Mouse (Mus musculus) kidney, embryonic 15.5 days (tissue): ENCODE data around the gene Ndel1. TPM values are rescaled to one million over a fixed set of nuclear protein-coding genes. Genes with fewer than 3 reads are reported as not detected.

Experiments
- ATAC-seq: fragments of 200-750 bp; cut with Nextera tagmentation; replicated peaks from 2 replicates; pipeline ENCODE4 v1.8.0; 2017; ENCODE audit warnings: moderate TSS enrichment; ENCODE audit not compliant: low FRiP score
- H3K27ac ChIP-seq: fragments of 300-500 bp; sonication (generic); 2 replicates; pipeline ENCODE4 v1.5.1; 2015; ENCODE audit warnings: mild to moderate bottlenecking, inconsistent platforms
- H3K27me3 ChIP-seq: fragments of 300-500 bp; sonication (generic); 2 replicates; pipeline ENCODE4 v1.6.1; 2015; ENCODE audit warnings: inconsistent platforms
- H3K36me3 ChIP-seq: fragments of 300-500 bp; sonication (generic); 2 replicates; pipeline ENCODE4 v1.6.1; 2015; ENCODE audit warnings: inconsistent platforms
- H3K4me1 ChIP-seq: fragments of 300-500 bp; sonication (generic); 2 replicates; pipeline ENCODE4 v1.6.1; 2015; ENCODE audit warnings: inconsistent platforms
- H3K4me2 ChIP-seq: fragments of 300-500 bp; sonication (generic); 2 replicates; pipeline ENCODE4 v1.6.1; 2015; ENCODE audit warnings: moderate library complexity, mild to moderate bottlenecking, inconsistent platforms
- H3K4me3 ChIP-seq: fragments of 300-500 bp; sonication (generic); replicated peaks from 2 replicates; pipeline ENCODE4 v1.5.1; 2015; ENCODE audit warnings: mild to moderate bottlenecking, inconsistent platforms
- H3K9ac ChIP-seq: fragments of 300-500 bp; sonication (generic); 2 replicates; pipeline ENCODE4 v1.6.1; 2015; ENCODE audit warnings: mild to moderate bottlenecking, inconsistent platforms
- H3K9me3 ChIP-seq: fragments of 300-500 bp; sonication (generic); replicated peaks from 2 replicates; pipeline ENCODE4 v1.6.1; 2016; ENCODE audit warnings: inconsistent platforms
- WGBS: fragments of 180-500 bp; shearing (Covaris S2); methylation state at CpG from one replicate; pipeline ENCODE4 v1.1.7; 2015; ENCODE audit warnings: mixed read lengths; 5-methylcytosine and 5-hydroxymethylcytosine counted together
- polyA plus RNA-seq: library from polyadenylated mRNA; unstranded; fragments of >200 nt; fragmentation: Nextera tagmentation; extraction: Ambion mirVana; gene quantifications from 2 replicates; pipeline ENCODE4 v1.2.1, GENCODE M21; 2015

Gene Ndel1
- 87.3 and 87.5 TPM in 2 replicates for polyA plus RNA-seq

GRCm38 (mm10) chr11:68871748-68872147 is at the start of gene Ndel1:
TSS of gene Ndel1 (minus strand) at chr11:68871858.
- H3K4me1 ChIP-seq, result no peaks in the 10 kb centered on the region
- H3K9ac ChIP-seq, result no peak within 1 kb of the TSS
- 0 out of 2 replicates have a peak within 1 kb of the TSS, but pooled peaks have one; percentile 7 for H3K27ac ChIP-seq
- H3K36me3 ChIP-seq, result no peaks in the 10 kb centered on the region
- H3K27me3 ChIP-seq, result no peaks in the 10 kb centered on the region
- H3K4me3 ChIP-seq, result no peak within 1 kb of the TSS
- WGBS, result 20% methylated on average over 6 of the region's 6 CpGs
- H3K9me3 ChIP-seq, result no peaks in the 10 kb centered on the region
- no peak within 1 kb of the TSS for H3K4me2 ChIP-seq
- ATAC-seq, result no peak

GRCm38 (mm10) chr11:68914566-68914965 is 42.9 kb upstream of the Ndel1 start:
- Histone ChIP-seq H3K9ac (no peak overlapping the region), H3K36me3 (no peaks in the 10 kb centered on the region), H3K4me3 (no peak overlapping the region), H3K9me3 (no peaks in the 10 kb centered on the region), H3K27ac (no peak overlapping the region), H3K4me1 (peaks cover 29% of the 10 kb centered on the region), H3K4me2 (no peak overlapping the region), H3K27me3 (no peaks in the 10 kb centered on the region)
- 91% methylated on average over 4 of the region's 4 CpGs for WGBS
- no peak for ATAC-seq

- Histone ChIP-seq H3K36me3 (peaks cover 9% of the 10 kb centered on the region), H3K4me1 (peaks cover 31% of the 10 kb centered on the region), H3K9ac (no peak overlapping the region), H3K4me3 (peak overlapping the region; percentile 17; the same call in 1 of the 2 replicates), H3K9me3 (no peaks in the 10 kb centered on the region), H3K4me2 (peak overlapping the region; percentile 40), H3K27me3 (no peaks in the 10 kb centered on the region), H3K27ac (peak overlapping the region; percentile 94)
- ATAC-seq, result no peak
- 14% methylated on average over 14 of the region's 14 CpGs for WGBS
These were observed 40.0 kb upstream of the Ndel1 start for GRCm38 (mm10) chr11:68911531-68912177.

GRCm38 (mm10) chr11:68908846-68909503 is 37.3 kb upstream of the Ndel1 start:
- no peak overlapping the region for H3K4me3 ChIP-seq
- H3K27ac ChIP-seq, result peak overlapping the region; percentile 46; the same call in 1 of the 2 replicates
- no peak overlapping the region for H3K4me2 ChIP-seq
- no peak for ATAC-seq
- peaks cover 33% of the 10 kb centered on the region for H3K4me1 ChIP-seq
- no peaks in the 10 kb centered on the region for H3K27me3 ChIP-seq
- 46% methylated on average over 7 of the region's 7 CpGs for WGBS
- H3K9me3 ChIP-seq, result no peaks in the 10 kb centered on the region
- peaks cover 36% of the 10 kb centered on the region for H3K36me3 ChIP-seq
- no peak overlapping the region for H3K9ac ChIP-seq

- Histone ChIP-seq H3K4me3 (no peak overlapping the region), H3K36me3 (peaks cover 52% of the 10 kb centered on the region), H3K9me3 (no peaks in the 10 kb centered on the region), H3K27ac (peak overlapping the region; percentile 52; the same call in 1 of the 2 replicates), H3K4me2 (no peak overlapping the region), H3K4me1 (peaks cover 34% of the 10 kb centered on the region), H3K27me3 (no peaks in the 10 kb centered on the region), H3K9ac (no peak overlapping the region)
- 79% methylated on average over 3 of the region's 3 CpGs for WGBS
- no peak for ATAC-seq
These were observed 35.6 kb upstream of the Ndel1 start for GRCm38 (mm10) chr11:68907251-68907650.

- H3K27me3 ChIP-seq, result no peaks in the 10 kb centered on the region
- H3K4me3 ChIP-seq, result no peak overlapping the region
- H3K9me3 ChIP-seq, result no peaks in the 10 kb centered on the region
- peaks cover 52% of the 10 kb centered on the region for H3K36me3 ChIP-seq
- WGBS, result 58% methylated on average over 4 of the region's 4 CpGs
- H3K9ac ChIP-seq, result no peak overlapping the region
- H3K4me2 ChIP-seq, result no peak overlapping the region
- 0 out of 2 replicates have a peak, but pooled peaks have one; percentile 43 for ATAC-seq
- peak overlapping the region; percentile 52 for H3K27ac ChIP-seq
- peaks cover 25% of the 10 kb centered on the region for H3K4me1 ChIP-seq
These were observed 34.8 kb upstream of the Ndel1 start for GRCm38 (mm10) chr11:68906461-68906790.

GRCm38 (mm10) chr11:68905665-68906460 is 34.2 kb upstream of the Ndel1 start:
- no peaks in the 10 kb centered on the region for H3K27me3 ChIP-seq
- H3K4me3 ChIP-seq, result no peak overlapping the region
- H3K27ac ChIP-seq, result peak overlapping the region; percentile 52; the same call in 1 of the 2 replicates
- H3K9ac ChIP-seq, result no peak overlapping the region
- H3K9me3 ChIP-seq, result no peaks in the 10 kb centered on the region
- H3K36me3 ChIP-seq, result peaks cover 52% of the 10 kb centered on the region
- H3K4me2 ChIP-seq, result no peak overlapping the region
- WGBS, result 90% methylated on average over 9 of the region's 9 CpGs
- ATAC-seq, result no peak
- H3K4me1 ChIP-seq, result peaks cover 24% of the 10 kb centered on the region

- H3K4me3 ChIP-seq, result no peak overlapping the region
- 0 out of 2 replicates have a peak overlapping the region, but pooled peaks have one; percentile 6 for H3K27ac ChIP-seq
- H3K4me2 ChIP-seq, result no peak overlapping the region
- H3K36me3 ChIP-seq, result peaks cover 52% of the 10 kb centered on the region
- no peaks in the 10 kb centered on the region for H3K27me3 ChIP-seq
- H3K4me1 ChIP-seq, result peaks cover 26% of the 10 kb centered on the region
- ATAC-seq, result no peak
- WGBS, result 92% methylated on average over 3 of the region's 3 CpGs
- no peaks in the 10 kb centered on the region for H3K9me3 ChIP-seq
- H3K9ac ChIP-seq, result no peak overlapping the region; the same call in 1 of the 2 replicates
These were observed 33.5 kb upstream of the Ndel1 start for GRCm38 (mm10) chr11:68905138-68905531.

GRCm38 (mm10) chr11:68904375-68905137 is 32.9 kb upstream of the Ndel1 start:
- WGBS, result 80% methylated on average over 8 of the region's 8 CpGs
- no peak overlapping the region for H3K4me2 ChIP-seq
- H3K9me3 ChIP-seq, result no peaks in the 10 kb centered on the region
- no peak for ATAC-seq
- no peak overlapping the region; the same call in 1 of the 2 replicates for H3K9ac ChIP-seq
- H3K4me1 ChIP-seq, result peaks cover 26% of the 10 kb centered on the region
- no peaks in the 10 kb centered on the region for H3K27me3 ChIP-seq
- 0 out of 2 replicates have a peak overlapping the region, but pooled peaks have one; percentile 6 for H3K27ac ChIP-seq
- no peak overlapping the region for H3K4me3 ChIP-seq
- H3K36me3 ChIP-seq, result peaks cover 52% of the 10 kb centered on the region

GRCm38 (mm10) chr11:68903775-68904174 is 32.1 kb upstream of the Ndel1 start:
- Histone ChIP-seq H3K9me3 (no peaks in the 10 kb centered on the region), H3K36me3 (peaks cover 52% of the 10 kb centered on the region), H3K4me1 (peaks cover 26% of the 10 kb centered on the region), H3K9ac (no peak overlapping the region), H3K27ac (no peak overlapping the region), H3K4me2 (no peak overlapping the region), H3K27me3 (no peaks in the 10 kb centered on the region), H3K4me3 (no peak overlapping the region)
- no peak for ATAC-seq
- WGBS, result 89% methylated on average over 2 of the region's 2 CpGs

- H3K9me3 ChIP-seq, result no peaks in the 10 kb centered on the region
These were observed 31.2 kb upstream of the Ndel1 start for GRCm38 (mm10) chr11:68902823-68903222.

More at GRCm38 (mm10) chr11:68902823-68903222, 31.2 kb upstream of the Ndel1 start:
- ATAC-seq, result no peak
- Histone ChIP-seq H3K4me3 (peak overlapping the region; percentile 96), H3K9ac (peak overlapping the region; percentile 99), H3K4me1 (peaks cover 26% of the 10 kb centered on the region), H3K4me2 (peak overlapping the region; percentile 71), H3K27ac (peak overlapping the region; percentile 37; the same call in 1 of the 2 replicates), H3K27me3 (no peaks in the 10 kb centered on the region), H3K36me3 (peaks cover 52% of the 10 kb centered on the region)
- WGBS, result 80% methylated on average over 5 of the region's 5 CpGs
